Mouse (Mus musculus): ENCODE results near the gene Arid5b.

The Arid5b gene

GRCm38 (mm10) chr10:68140306-68140705 is 138.2 kb downstream of the Arid5b start:
- DNase-seq (ENCODE audit: extremely low read depth, low read depth, low spot score): no peak

- DNase-seq (ENCODE audit: extremely low read depth, low read depth, low spot score): no peak
These were observed 140.4 kb downstream of the Arid5b start for GRCm38 (mm10) chr10:68138123-68138522.

GRCm38 (mm10) chr10:68137151-68137833 is 141.2 kb downstream of the Arid5b start:
- DNase-seq (ENCODE audit: extremely low read depth, low read depth, low spot score): no peak

GRCm38 (mm10) chr10:68136480-68137083 is 142.0 kb downstream of the Arid5b start:
- DNase-seq (ENCODE audit: extremely low read depth, low read depth, low spot score): peak; percentile 64

- no peak for DNase-seq (ENCODE audit: extremely low read depth, low read depth, low spot score)
These were observed 142.5 kb downstream of the Arid5b start for GRCm38 (mm10) chr10:68136051-68136450.

GRCm38 (mm10) chr10:68135416-68135815 is 143.1 kb downstream of the Arid5b start:
- DNase-seq (ENCODE audit: extremely low read depth, low read depth, low spot score): no peak

GRCm38 (mm10) chr10:68134549-68134948 is 144.0 kb downstream of the Arid5b start:
- no peak for DNase-seq (ENCODE audit: extremely low read depth, low read depth, low spot score)

GRCm38 (mm10) chr10:68134071-68134470 is 144.5 kb downstream of the Arid5b start:
- no peak for DNase-seq (ENCODE audit: extremely low read depth, low read depth, low spot score)

GRCm38 (mm10) chr10:68132636-68133035 is 145.9 kb downstream of the Arid5b start:
- no peak for DNase-seq (ENCODE audit: extremely low read depth, low read depth, low spot score)

GRCm38 (mm10) chr10:68132154-68132553 is 146.4 kb downstream of the Arid5b start:
- DNase-seq (ENCODE audit: extremely low read depth, low read depth, low spot score): no peak

- DNase-seq (ENCODE audit: extremely low read depth, low read depth, low spot score): no peak
These were observed 148.9 kb downstream of the Arid5b start for GRCm38 (mm10) chr10:68129651-68130050.

GRCm38 (mm10) chr10:68129009-68129408 is 149.5 kb downstream of the Arid5b start:
- no peak for DNase-seq (ENCODE audit: extremely low read depth, low read depth, low spot score)

GRCm38 (mm10) chr10:68128441-68128848 is 150.1 kb downstream of the Arid5b start:
- DNase-seq (ENCODE audit: extremely low read depth, low read depth, low spot score): no peak

- no peak for DNase-seq (ENCODE audit: extremely low read depth, low read depth, low spot score)
These were observed 150.8 kb downstream of the Arid5b start for GRCm38 (mm10) chr10:68127604-68128256.

GRCm38 (mm10) chr10:68127104-68127503 is 151.4 kb downstream of the Arid5b start:
- no peak for DNase-seq (ENCODE audit: extremely low read depth, low read depth, low spot score)

- no peak for DNase-seq (ENCODE audit: extremely low read depth, low read depth, low spot score)
These were observed 152.0 kb downstream of the Arid5b start for GRCm38 (mm10) chr10:68126551-68126950.

GRCm38 (mm10) chr10:68125919-68126550 is 152.5 kb downstream of the Arid5b start:
- DNase-seq (ENCODE audit: extremely low read depth, low read depth, low spot score): no peak

GRCm38 (mm10) chr10:68124985-68125384 is 153.6 kb downstream of the Arid5b start:
- no peak for DNase-seq (ENCODE audit: extremely low read depth, low read depth, low spot score)

GRCm38 (mm10) chr10:68123446-68123845 is 155.1 kb downstream of the Arid5b start:
- no peak for DNase-seq (ENCODE audit: extremely low read depth, low read depth, low spot score)

GRCm38 (mm10) chr10:68121960-68122359 is 156.6 kb downstream of the Arid5b start:
- DNase-seq (ENCODE audit: extremely low read depth, low read depth, low spot score): no peak

- DNase-seq (ENCODE audit: extremely low read depth, low read depth, low spot score): no peak
These were observed 157.3 kb downstream of the Arid5b start for GRCm38 (mm10) chr10:68121251-68121650.

- DNase-seq (ENCODE audit: extremely low read depth, low read depth, low spot score): no peak
These were observed 158.5 kb downstream of the Arid5b start for GRCm38 (mm10) chr10:68120011-68120410.
